Mouse (Mus musculus): Measurements from ENCODE around the gene Gpr4.

Gene Gpr4

GRCm38 (mm10) chr7:19211996-19212755 is at the start of gene Gpr4:
Gene Gpr4, plus strand, starts transcription at chr7:19212538.
- peak; percentile 36 to 54 for DNase-seq

- DNase-seq, result no peak
Observed at GRCm38 (mm10) chr7:19162928-19163327, 49.4 kb upstream of the Gpr4 start.

- no peak for DNase-seq
Observed at GRCm38 (mm10) chr7:19163752-19164151, 48.6 kb upstream of the Gpr4 start.

- peak in 1 of 2 experiments; percentile 31 for DNase-seq
Observed at GRCm38 (mm10) chr7:19164189-19164588, 48.1 kb upstream of the Gpr4 start.

- peak in 1 of 2 experiments; percentile 27 for DNase-seq
Observed at GRCm38 (mm10) chr7:19164978-19165377, 47.4 kb upstream of the Gpr4 start.

GRCm38 (mm10) chr7:19165656-19166423 is 46.5 kb upstream of the Gpr4 start, which contains the start of gene Gipr:
Gene Gipr, minus strand, starts transcription at chr7:19166127.
- DNase-seq, result peak; percentile 56 to 67

- DNase-seq, result no peak
Observed at GRCm38 (mm10) chr7:19166990-19167389, 45.3 kb upstream of the Gpr4 start.

- DNase-seq, result no peak
Observed at GRCm38 (mm10) chr7:19169506-19169905, 42.8 kb upstream of the Gpr4 start.

GRCm38 (mm10) chr7:19170142-19170541 is 42.2 kb upstream of the Gpr4 start:
- peak in 1 of 2 experiments; percentile 24 for DNase-seq

- DNase-seq, result peak in 1 of 2 experiments; percentile 59
Observed at GRCm38 (mm10) chr7:19171831-19172230, 40.5 kb upstream of the Gpr4 start.

GRCm38 (mm10) chr7:19172874-19173273 is 39.5 kb upstream of the Gpr4 start:
- peak; percentile 95 for DNase-seq

- DNase-seq, result peak; percentile 87 to 90
Observed at GRCm38 (mm10) chr7:19175708-19176515, 36.4 kb upstream of the Gpr4 start, which contains the start of gene Eml2. Gene Eml2, plus strand, starts transcription at chr7:19176421.

GRCm38 (mm10) chr7:19176516-19176947 is 35.8 kb upstream of the Gpr4 start:
- DNase-seq, result no peak

- peak; percentile 41 to 49 for DNase-seq
Observed at GRCm38 (mm10) chr7:19177216-19177615, 35.1 kb upstream of the Gpr4 start.

GRCm38 (mm10) chr7:19178035-19178434 is 34.3 kb upstream of the Gpr4 start:
- DNase-seq, result peak; percentile 55 to 56

- peak; percentile 90 to 93 for DNase-seq
Observed at GRCm38 (mm10) chr7:19178443-19179092, 33.8 kb upstream of the Gpr4 start.

GRCm38 (mm10) chr7:19179173-19179572 is 33.2 kb upstream of the Gpr4 start:
- peak; percentile 72 to 75 for DNase-seq

GRCm38 (mm10) chr7:19179936-19180335 is 32.4 kb upstream of the Gpr4 start:
- no peak for DNase-seq

GRCm38 (mm10) chr7:19180862-19181429 is 31.4 kb upstream of the Gpr4 start:
- peak in 1 of 2 experiments; percentile 39 for DNase-seq

GRCm38 (mm10) chr7:19184250-19184649 is 28.1 kb upstream of the Gpr4 start:
- DNase-seq, result no peak

GRCm38 (mm10) chr7:19184758-19185157 is 27.6 kb upstream of the Gpr4 start:
- peak; percentile 53 to 55 for DNase-seq

GRCm38 (mm10) chr7:19194676-19195075 is 17.7 kb upstream of the Gpr4 start:
- DNase-seq, result no peak
